Mouse (Mus musculus) CH12.LX (cell line): ENCODE measurements at regions not wholly inside any gene's neighbourhood (a gene's known extent, or its start where the extent isn't known, plus 50 kb on each side); places are given as distances from the start of the nearest gene placed in this dataset.
A peak's percentile ranks its signal among the peaks of the same experiment; 100 is the strongest.

Source experiments
- DNase-seq: peaks from one replicate; pipeline ENCODE4 v3.0.0-alpha.2; 2013; ENCODE audit errors: extremely low read depth
- H3K27ac ChIP-seq: 2 replicates; pipeline ENCODE4 v1.5.1; 2012; ENCODE audit warnings: low read depth, mild to moderate bottlenecking, control low read depth, moderate library complexity; ENCODE audit not compliant: insufficient read depth
- H3K27me3 ChIP-seq: replicated peaks from 2 replicates; pipeline ENCODE3; 2012; ENCODE audit warnings: inconsistent platforms
- H3K36me3 ChIP-seq, 2 experiments: replicated peaks in 1 of 2; 2 replicates each; pipeline versions ENCODE3 to v1.6.1; 2012; ENCODE audit warnings: inconsistent platforms in 1 of 2, low read length in 1 of 2, mild to moderate bottlenecking in 1 of 2, mixed read lengths in 1 of 2, moderate library complexity in 1 of 2; ENCODE audit not compliant: control insufficient read depth in 1 of 2, insufficient read depth in 1 of 2
- H3K4me1 ChIP-seq, 2 experiments: 2 replicates each; pipeline ENCODE4 v1.6.1; 2012; ENCODE audit warnings: inconsistent platforms in 1 of 2, moderate library complexity in 1 of 2; ENCODE audit not compliant: insufficient read depth in 2 of 2, control insufficient read depth in 1 of 2
- H3K4me2 ChIP-seq: 2 replicates; pipeline ENCODE4 v1.6.1; 2012; ENCODE audit warnings: low read depth, mild to moderate bottlenecking, control low read depth; ENCODE audit not compliant: poor library complexity, insufficient read depth, severe bottlenecking
- H3K4me3 ChIP-seq, 3 experiments: fragments of 150-350 bp in 1 of 3; sonication (generic) in 1 of 3; replicated peaks in 1 of 3; 2 replicates each; pipeline versions ENCODE3 to v1.5.1; 2011 to 2012; ENCODE audit warnings: low read depth in 2 of 3, low read length in 2 of 3, mild to moderate bottlenecking in 2 of 3, moderate library complexity in 2 of 3, control low read depth in 1 of 3, improper control_type of control experiment in 1 of 3, inconsistent platforms in 1 of 3, mixed read lengths in 1 of 3; ENCODE audit not compliant: poor library complexity in 1 of 3
- H3K79me2 ChIP-seq: replicated peaks from 2 replicates; pipeline ENCODE4 v1.6.1; 2012; ENCODE audit warnings: mild to moderate bottlenecking, moderate library complexity; ENCODE audit not compliant: control insufficient read depth, poor library complexity, insufficient read depth, severe bottlenecking; ENCODE audit errors: extremely low read depth
- H3K9ac ChIP-seq: 2 replicates; pipeline ENCODE4 v1.6.1; 2012; ENCODE audit warnings: low read depth, mild to moderate bottlenecking, control low read depth, moderate library complexity; ENCODE audit not compliant: insufficient read depth
- H3K9me3 ChIP-seq: replicated peaks from 2 replicates; pipeline ENCODE3; 2012; ENCODE audit warnings: low read length, inconsistent platforms, mixed read lengths
- CHD1 ChIP-seq: IDR thresholded peaks from 2 replicates; pipeline ENCODE4 v1.6.1; 2012; ENCODE audit warnings: low read depth, low read length, improper control_type of control experiment, inconsistent platforms
- CTCF ChIP-seq, 2 experiments: IDR thresholded peaks in 1 of 2; conservative IDR thresholded peaks in 1 of 2; 2 replicates each; pipeline ENCODE4 v1.5.1; 2011 to 2012; ENCODE audit warnings: low read depth in 2 of 2, low read length in 2 of 2, improper control_type of control experiment in 1 of 2, inconsistent platforms in 1 of 2, mild to moderate bottlenecking in 1 of 2, moderate library complexity in 1 of 2
- EP300 ChIP-seq: IDR thresholded peaks from 2 replicates; pipeline ENCODE4 v1.6.1; 2011; ENCODE audit warnings: low read length, improper control_type of control experiment
- GABPA ChIP-seq: IDR thresholded peaks from 2 replicates; pipeline ENCODE4 v1.6.1; 2012; ENCODE audit warnings: low read depth, low read length, improper control_type of control experiment, inconsistent platforms; ENCODE audit not compliant: insufficient replicate concordance
- IRF4 ChIP-seq: IDR thresholded peaks from 2 replicates; pipeline ENCODE4 v1.6.1; 2014; ENCODE audit warnings: low read depth, mild to moderate bottlenecking, inconsistent platforms, low read length, improper control_type of control experiment
- JUN ChIP-seq: IDR thresholded peaks from 2 replicates; pipeline ENCODE4 v1.6.1; 2011; ENCODE audit warnings: low read depth, mild to moderate bottlenecking, low read length, improper control_type of control experiment, moderate library complexity; ENCODE audit not compliant: insufficient read depth
- JUND ChIP-seq: conservative IDR thresholded peaks from 2 replicates; pipeline ENCODE4 v1.6.1; 2011; ENCODE audit warnings: low read depth, low read length, improper control_type of control experiment
- KAT2A ChIP-seq: IDR thresholded peaks from 2 replicates; pipeline ENCODE4 v1.6.1; 2012; ENCODE audit warnings: low read length, improper control_type of control experiment, inconsistent platforms; ENCODE audit not compliant: insufficient replicate concordance
- MAFK ChIP-seq: IDR thresholded peaks from 2 replicates; pipeline ENCODE4 v1.6.1; 2011; ENCODE audit warnings: low read length, improper control_type of control experiment; ENCODE audit not compliant: insufficient replicate concordance
- MXI1 ChIP-seq: IDR thresholded peaks from 2 replicates; pipeline ENCODE4 v1.6.1; 2011; ENCODE audit warnings: mild to moderate bottlenecking, low read depth, low read length, improper control_type of control experiment
- NRF1 ChIP-seq: IDR thresholded peaks from 2 replicates; pipeline ENCODE4 v1.6.1; 2014; ENCODE audit warnings: low read depth, mild to moderate bottlenecking, inconsistent platforms, low read length, improper control_type of control experiment, moderate library complexity
- RAD21 ChIP-seq: IDR thresholded peaks from 2 replicates; pipeline ENCODE4 v1.6.1; 2011; ENCODE audit warnings: low read depth, mild to moderate bottlenecking, low read length, improper control_type of control experiment, moderate library complexity
- SIN3A ChIP-seq: IDR thresholded peaks from 2 replicates; pipeline ENCODE4 v1.6.1; 2012; ENCODE audit warnings: low read length, improper control_type of control experiment, inconsistent platforms
- SMC3 ChIP-seq: IDR thresholded peaks from 2 replicates; pipeline ENCODE4 v1.6.1; 2011; ENCODE audit warnings: low read depth, low read length, improper control_type of control experiment
- TBP ChIP-seq: conservative IDR thresholded peaks from 2 replicates; pipeline ENCODE4 v1.6.1; 2011; ENCODE audit warnings: low read depth, low read length, improper control_type of control experiment
- TCF12 ChIP-seq: IDR thresholded peaks from 2 replicates; pipeline ENCODE4 v1.6.1; 2014; ENCODE audit warnings: low read depth, mild to moderate bottlenecking, inconsistent platforms, low read length, improper control_type of control experiment
- UBTF ChIP-seq: IDR thresholded peaks from 2 replicates; pipeline ENCODE4 v1.6.1; 2012; ENCODE audit warnings: low read depth, mild to moderate bottlenecking, inconsistent platforms, low read length, improper control_type of control experiment, moderate library complexity
- ZKSCAN1 ChIP-seq: IDR thresholded peaks from 2 replicates; pipeline ENCODE4 v1.6.1; 2012; ENCODE audit warnings: low read depth, inconsistent platforms, low read length, improper control_type of control experiment, borderline replicate concordance
- dilution Hi-C: fragments of 300-500 bp; cut with MboI; formaldehyde crosslinking; loops from 2 replicates; pipeline ENCODE4 v1.14.3; 2020; ENCODE audit warnings: low sequenced_read_pairs; ENCODE audit not compliant: extremely low pct_unique_long_range_greater_than_20kb, extremely low pct_ligation_motif_present
- in situ Hi-C: fragments of 300-500 bp; cut with MboI; formaldehyde crosslinking; loops from 3 replicates; pipeline ENCODE4 v1.14.3; 2019; ENCODE audit warnings: low sequenced_read_pairs, low pct_ligation_motif_present, low pct_unique_long_range_greater_than_20kb, mixed read lengths

DNA sequence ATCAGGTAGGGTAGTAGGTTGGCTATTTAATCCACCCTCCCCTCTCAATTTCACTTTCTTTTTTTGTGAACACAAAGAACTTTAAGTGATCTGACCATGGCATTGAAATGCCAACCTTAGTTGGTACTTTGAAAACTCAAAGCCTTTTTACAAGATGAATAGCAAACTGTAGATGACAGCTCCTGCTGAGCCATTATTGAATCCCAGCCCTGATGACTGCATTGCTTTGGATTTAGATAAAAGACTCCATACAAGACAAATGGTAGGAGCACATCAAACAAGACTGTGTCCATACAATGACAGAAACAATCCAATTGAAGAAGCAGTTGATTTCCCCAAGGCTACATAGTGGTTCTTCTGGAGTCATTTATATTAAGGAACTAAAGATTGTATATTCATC lies 726.5 kb upstream of the Adgra3 start:
- DNase-seq, result no peak
- dilution Hi-C loops, result no loop called here

DNA sequence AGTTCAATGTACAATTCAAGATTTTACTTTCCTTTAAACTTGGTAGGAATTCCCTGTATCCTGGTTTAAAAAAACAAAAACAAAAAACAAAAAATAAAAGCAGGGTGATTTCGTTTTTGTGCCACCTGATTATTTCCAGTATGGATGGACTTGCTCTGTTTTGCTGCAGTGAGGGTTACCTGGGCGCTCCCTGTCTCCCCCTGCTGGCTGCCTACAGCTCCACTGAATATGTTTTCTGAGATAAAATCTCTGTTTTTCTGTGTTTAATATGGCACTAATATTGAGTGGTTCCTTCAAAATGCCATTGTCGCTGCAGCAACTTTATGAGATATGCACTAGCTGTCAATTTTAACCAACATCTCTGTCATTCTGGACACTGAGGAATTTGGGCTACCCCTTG lies 720.3 kb upstream of the Adgra3 start:
- TF ChIP-seq RAD21, result peak; percentile 64
- TF ChIP-seq CTCF (conservative IDR thresholded peaks at IDR 0.05 in 1 of 2, IDR thresholded peaks at IDR 0.05 in 1 of 2; ENCODE audit: low read depth in 2 of 2, low read length in 2 of 2), result peak; percentile 71 to 78
- TF ChIP-seq SMC3, result peak; percentile 84
- no peak for TF ChIP-seq EP300
- TF ChIP-seq JUN, result no peak
- no peak for TF ChIP-seq KAT2A
- Histone ChIP-seq H3K4me1 (peaks cover 3 to 10% of the 10 kb centered on the region in 2 experiments; a peak in 3 of 4 replicates), H3K27me3 (no peaks in the 10 kb centered on the region), H3K27ac (no peak overlapping the region), H3K36me3 (no peaks in the 10 kb centered on the region), H3K9me3 (no peaks in the 10 kb centered on the region), H3K79me2 (no peaks in the 10 kb centered on the region), H3K4me2 (no peak overlapping the region), H3K4me3 (no peak overlapping the region), H3K9ac (no peak overlapping the region)
- in situ Hi-C loops (no loop called here), dilution Hi-C loops (no loop called here)
- peak; percentile 45 for DNase-seq

More for the DNA sequence above, 726.5 kb upstream of the Adgra3 start:
- Histone ChIP-seq H3K79me2 (no peaks in the 10 kb centered on the region), H3K4me2 (no peak overlapping the region), H3K9me3 (no peaks in the 10 kb centered on the region), H3K9ac (no peak overlapping the region), H3K4me1 (no peaks in the 10 kb centered on the region), H3K27ac (no peak overlapping the region), H3K27me3 (no peaks in the 10 kb centered on the region), H3K4me3 (no peak overlapping the region), H3K36me3 (no peaks in the 10 kb centered on the region)
- in situ Hi-C loops, result no loop called here
- no peak for TF ChIP-seq SMC3
- TF ChIP-seq ZKSCAN1, result no peak
- no peak for TF ChIP-seq TBP
- no peak for TF ChIP-seq TCF12
- TF ChIP-seq NRF1, result no peak
- no peak for TF ChIP-seq JUND
- no peak for TF ChIP-seq GABPA
- no peak for TF ChIP-seq SIN3A
- no peak for TF ChIP-seq CHD1
- no peak for TF ChIP-seq MAFK
- TF ChIP-seq EP300, result no peak
- no peak for TF ChIP-seq IRF4
- no peak for TF ChIP-seq MXI1
- TF ChIP-seq UBTF, result no peak
- no peak for TF ChIP-seq KAT2A
